Mouse (Mus musculus): ENCODE measurements around the gene 2810004N23Rik. TPM values are rescaled to one million over a fixed set of nuclear protein-coding genes. Genes with fewer than 3 reads are reported as not detected.

2810004N23Rik gene
- polyA plus RNA-seq (2016; fragmentation: Nextera tagmentation; extraction: Ambion mirVana), result 39.6 and 40.8 TPM in 2 replicates

DNA sequence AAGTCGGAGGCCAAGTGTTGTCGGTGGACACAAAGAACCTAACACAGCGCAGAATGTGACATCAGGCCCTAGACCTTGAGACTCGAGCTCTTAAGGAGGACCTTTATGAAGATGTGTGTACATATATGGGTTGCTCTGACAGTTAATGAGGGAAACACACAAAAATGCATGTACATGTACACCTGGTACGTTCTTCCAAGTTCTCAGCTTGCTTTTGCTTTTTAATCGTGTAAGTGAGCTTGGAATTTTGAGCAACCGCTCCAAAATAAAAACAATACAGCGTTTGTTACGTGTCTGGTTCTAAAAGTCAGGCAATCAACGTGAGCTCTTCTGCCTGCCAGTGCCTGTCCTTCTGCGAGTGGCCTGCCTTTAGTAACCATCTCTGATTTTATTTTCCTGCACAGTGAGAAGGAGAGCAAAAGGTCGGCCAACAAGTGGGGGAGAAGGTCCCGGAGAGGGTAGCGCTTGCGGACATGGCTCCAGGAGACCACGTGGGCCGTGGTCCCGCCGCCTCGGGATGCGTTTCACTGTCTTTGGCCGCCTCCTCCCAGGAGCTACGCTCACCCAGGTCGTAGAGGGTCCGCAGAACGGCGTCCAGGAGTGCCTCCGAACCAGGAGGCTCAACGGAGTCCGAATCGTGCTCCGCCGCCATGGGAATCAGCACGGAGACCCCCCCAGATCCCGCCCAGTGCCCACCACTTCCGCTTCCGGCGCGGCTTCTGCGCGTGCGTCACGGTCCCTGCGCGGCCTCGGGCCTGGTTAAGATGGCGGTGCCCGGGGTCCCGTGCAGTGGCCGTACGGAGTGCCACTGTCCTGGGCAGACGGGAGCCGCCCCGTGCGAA, at the start of gene 2810004N23Rik, which contains the start of gene Gnpat:
Gene 2810004N23Rik (minus strand): TSS at position 800 of the 842 bp plus-strand sequence.
Gene Gnpat (plus strand): TSS at position 713 of the 842 bp plus-strand sequence.
- peak within 1 kb of the TSS; percentile 92 for H3K9ac ChIP-seq
- no peaks in the 10 kb centered on the region for H3K9me3 ChIP-seq (replicated peaks)
- H3K4me3 ChIP-seq, result peak within 1 kb of the TSS; percentile 95
- 1% methylated on average over 55 of the region's 55 CpGs for WGBS (ENCODE audit: insufficient replicate concordance)
- H3K4me2 ChIP-seq, result peak within 1 kb of the TSS; percentile 86
- ATAC-seq, result peak; percentile 93
- no peaks in the 10 kb centered on the region for H3K27me3 ChIP-seq (replicated peaks)
- H3K27ac ChIP-seq, result peak within 1 kb of the TSS; percentile 89
- peaks cover 84% of the 10 kb centered on the region for H3K4me1 ChIP-seq
- peaks cover 53% of the 10 kb centered on the region for H3K36me3 ChIP-seq

GRCm38 (mm10) chr8:124911938-124912872, 49.3 kb upstream of the 2810004N23Rik start:
- no peak overlapping the region for H3K27ac ChIP-seq
- H3K9me3 ChIP-seq (replicated peaks), result no peaks in the 10 kb centered on the region
- no peak overlapping the region for H3K4me2 ChIP-seq
- 53% methylated on average over 17 of the region's 17 CpGs for WGBS (ENCODE audit: insufficient replicate concordance)
- H3K36me3 ChIP-seq, result peaks cover 84% of the 10 kb centered on the region
- ATAC-seq, result no peak
- no peaks in the 10 kb centered on the region for H3K27me3 ChIP-seq (replicated peaks)
- no peak overlapping the region for H3K4me3 ChIP-seq
- no peak overlapping the region for H3K9ac ChIP-seq
- H3K4me1 ChIP-seq, result peaks cover 10% of the 10 kb centered on the region; the same call in 1 of the 2 replicates

DNA sequence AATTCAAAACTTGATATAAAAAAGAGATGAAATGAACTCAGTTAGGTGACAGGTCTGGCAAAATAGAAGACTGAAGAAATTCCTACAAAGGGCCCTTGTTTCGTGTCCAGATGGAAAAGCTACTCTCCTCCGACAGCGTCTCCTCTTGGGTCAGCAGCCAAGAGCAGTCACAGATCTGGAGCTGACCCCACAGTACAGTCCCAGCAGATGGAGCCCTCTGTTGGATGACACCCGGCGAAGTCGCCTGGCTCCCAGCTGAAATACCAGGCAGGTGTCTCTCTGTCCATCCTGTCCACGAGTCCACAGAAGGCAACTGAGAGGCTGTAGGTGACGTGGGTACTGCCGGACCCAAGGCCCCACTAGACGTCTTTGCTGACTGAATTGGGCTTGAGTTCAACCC, 47.4 kb upstream of the 2810004N23Rik start:
- WGBS (ENCODE audit: insufficient replicate concordance), result 84% methylated on average over 10 of the region's 10 CpGs
- Histone ChIP-seq H3K4me3 (no peak overlapping the region), H3K27ac (no peak overlapping the region), H3K36me3 (peaks cover 100% of the 10 kb centered on the region), H3K9ac (no peak overlapping the region), H3K27me3 (replicated peaks) (no peaks in the 10 kb centered on the region), H3K4me2 (no peak overlapping the region), H3K4me1 (peaks cover 10% of the 10 kb centered on the region), H3K9me3 (replicated peaks) (no peaks in the 10 kb centered on the region)
- ATAC-seq, result no peak

- Histone ChIP-seq H3K4me3 (no peak overlapping the region), H3K27ac (no peak overlapping the region), H3K9me3 (replicated peaks) (no peaks in the 10 kb centered on the region), H3K9ac (no peak overlapping the region), H3K4me1 (peaks cover 10% of the 10 kb centered on the region), H3K36me3 (peaks cover 100% of the 10 kb centered on the region), H3K4me2 (no peak overlapping the region), H3K27me3 (replicated peaks) (no peaks in the 10 kb centered on the region)
- WGBS (ENCODE audit: insufficient replicate concordance), result 91% methylated on average over 16 of the region's 16 CpGs
- no peak for ATAC-seq
These were observed 47.0 kb upstream of the 2810004N23Rik start for GRCm38 (mm10) chr8:124909936-124910335.

- H3K27me3 ChIP-seq (replicated peaks), result no peaks in the 10 kb centered on the region
- H3K4me2 ChIP-seq, result no peak overlapping the region
- no peak overlapping the region for H3K4me3 ChIP-seq
- no peak overlapping the region for H3K9ac ChIP-seq
- peaks cover 97% of the 10 kb centered on the region for H3K36me3 ChIP-seq
- ATAC-seq, result no peak
- no peaks in the 10 kb centered on the region for H3K9me3 ChIP-seq (replicated peaks)
- whole genome bisulfite sequencing (ENCODE audit: insufficient replicate concordance), result 85% methylated on average over 2 of the region's 2 CpGs
- no peak overlapping the region for H3K27ac ChIP-seq
- H3K4me1 ChIP-seq, result peaks cover 11% of the 10 kb centered on the region
These were observed 42.6 kb upstream of the 2810004N23Rik start for GRCm38 (mm10) chr8:124905482-124905881.

GRCm38 (mm10) chr8:124903198-124903597, 40.3 kb upstream of the 2810004N23Rik start:
- H3K27ac ChIP-seq, result no peak overlapping the region
- H3K4me3 ChIP-seq, result no peak overlapping the region
- no peak for ATAC-seq
- H3K9ac ChIP-seq, result no peak overlapping the region
- H3K27me3 ChIP-seq (replicated peaks), result no peaks in the 10 kb centered on the region
- no peaks in the 10 kb centered on the region for H3K9me3 ChIP-seq (replicated peaks)
- H3K4me2 ChIP-seq, result no peak overlapping the region
- H3K36me3 ChIP-seq, result peaks cover 93% of the 10 kb centered on the region
- H3K4me1 ChIP-seq, result peaks cover 24% of the 10 kb centered on the region
- 90% methylated on average over 15 of the region's 15 CpGs for WGBS (ENCODE audit: insufficient replicate concordance)

- no peak for ATAC-seq
- H3K27me3 ChIP-seq (replicated peaks), result no peaks in the 10 kb centered on the region
- peak overlapping the region; percentile 99 for H3K4me2 ChIP-seq
- H3K4me3 ChIP-seq, result peak overlapping the region; percentile 98
- no peaks in the 10 kb centered on the region for H3K9me3 ChIP-seq (replicated peaks)
- peak overlapping the region; percentile 93 for H3K27ac ChIP-seq
- H3K9ac ChIP-seq, result peak overlapping the region; percentile 93
- H3K4me1 ChIP-seq, result peaks cover 50% of the 10 kb centered on the region
- 2% methylated on average over 31 of the region's 31 CpGs for WGBS (ENCODE audit: insufficient replicate concordance)
- H3K36me3 ChIP-seq, result peaks cover 75% of the 10 kb centered on the region
These were observed 35.5 kb upstream of the 2810004N23Rik start for GRCm38 (mm10) chr8:124898251-124898905.

GRCm38 (mm10) chr8:124897386-124898250, 34.7 kb upstream of the 2810004N23Rik start, which contains the start of the genes Exoc8 and Sprtn:
Exoc8 (minus strand) TSS chr8:124897705.
Sprtn (plus strand) TSS chr8:124897886.
- peak; percentile 93 for ATAC-seq
- under 1% methylated on average over 114 of the region's 114 CpGs for WGBS (ENCODE audit: insufficient replicate concordance)
- Histone ChIP-seq H3K4me2 (peak within 1 kb of the TSS; percentile 99), H3K9me3 (replicated peaks) (no peaks in the 10 kb centered on the region), H3K9ac (peak within 1 kb of the TSS; percentile 93), H3K36me3 (peaks cover 75% of the 10 kb centered on the region), H3K4me1 (peaks cover 44% of the 10 kb centered on the region), H3K27ac (peak within 1 kb of the TSS; percentile 93), H3K27me3 (replicated peaks) (no peaks in the 10 kb centered on the region), H3K4me3 (peak within 1 kb of the TSS; percentile 98)

DNA sequence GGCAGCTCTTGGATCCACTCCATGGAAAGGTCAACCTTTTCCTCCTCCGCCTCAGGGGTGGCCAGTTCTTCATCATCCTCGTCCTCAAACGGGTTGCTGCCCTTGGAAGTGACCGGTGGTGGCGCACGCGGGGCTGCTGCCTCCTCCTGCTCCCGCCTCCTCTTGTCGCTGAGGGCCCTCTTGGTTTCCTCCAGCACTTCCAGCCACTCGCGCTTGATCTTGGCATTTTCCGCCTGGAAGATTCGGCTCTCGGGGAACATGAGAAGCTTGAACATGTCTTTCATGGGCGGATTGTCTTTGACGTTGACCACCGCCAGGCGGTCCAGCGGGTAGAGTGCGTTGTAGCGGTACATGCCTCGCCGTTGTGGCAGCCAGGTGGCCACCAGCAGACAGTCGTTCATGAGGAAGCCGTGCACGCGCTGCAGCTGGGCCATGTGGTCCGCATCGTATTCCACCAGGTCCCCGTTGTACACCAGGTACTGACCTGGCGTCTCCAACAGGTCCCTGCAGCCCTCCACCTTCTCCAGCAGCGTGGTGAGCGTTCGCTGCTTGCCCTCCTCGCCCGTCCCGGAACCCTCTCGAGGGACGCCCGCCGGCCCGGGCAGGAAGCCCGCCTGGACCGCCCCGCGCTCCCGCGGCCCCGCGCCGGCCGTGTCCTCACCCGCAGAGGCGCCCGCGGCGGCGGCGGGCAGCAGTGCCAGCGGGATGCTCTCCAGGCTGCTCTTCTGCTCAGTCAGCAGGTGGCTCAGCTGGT, 33.9 kb upstream of the 2810004N23Rik start:
- WGBS (ENCODE audit: insufficient replicate concordance), result 2% methylated on average over 58 of the region's 60 CpGs

GRCm38 (mm10) chr8:124896010-124896631, 33.2 kb upstream of the 2810004N23Rik start:
- Histone ChIP-seq H3K4me1 (peaks cover 45% of the 10 kb centered on the region), H3K4me2 (peak overlapping the region; percentile 99), H3K9me3 (replicated peaks) (no peaks in the 10 kb centered on the region), H3K27ac (0 out of 2 replicates have a peak overlapping the region, but pooled peaks have one; percentile 93), H3K27me3 (replicated peaks) (no peaks in the 10 kb centered on the region), H3K4me3 (peak overlapping the region; percentile 98), H3K9ac (peak overlapping the region; percentile 93), H3K36me3 (peaks cover 74% of the 10 kb centered on the region)
- ATAC-seq, result no peak
- WGBS (ENCODE audit: insufficient replicate concordance), result 83% methylated on average over 26 of the region's 26 CpGs

More for the DNA sequence above, 33.9 kb upstream of the 2810004N23Rik start:
- Histone ChIP-seq H3K4me3 (peak overlapping the region; percentile 98), H3K9ac (peak overlapping the region; percentile 93), H3K27me3 (replicated peaks) (no peaks in the 10 kb centered on the region), H3K27ac (peak overlapping the region; percentile 93), H3K4me2 (peak overlapping the region; percentile 99), H3K4me1 (peaks cover 44% of the 10 kb centered on the region), H3K9me3 (replicated peaks) (no peaks in the 10 kb centered on the region), H3K36me3 (peaks cover 72% of the 10 kb centered on the region)
- ATAC-seq, result peak; percentile 56

Measured in liver, embryonic 12.5 days (tissue).